Mouse (Mus musculus) G1E-ER4 (cell line): ENCODE results near the gene Apoc3. TPM values are rescaled to one million over a fixed set of nuclear protein-coding genes. Genes with fewer than 3 reads are reported as not detected.

ENCODE experiments used
- GATA1 ChIP-seq: IDR thresholded peaks from one replicate; pipeline ENCODE4 v1.8.0; 2012; ENCODE audit warnings: low read length, inconsistent platforms
- polyA plus RNA-seq: library from polyadenylated mRNA; stranded (reverse); fragments of >175 nt; gene quantifications from 2 replicates; pipeline ENCODE4 v1.2.3, GENCODE M21; 2012

The Apoc3 gene
- polyA plus RNA-seq, 1 experiment: not detected

- no peak for TF ChIP-seq GATA1
Measured at GRCm38 (mm10) chr9:46241818-46242217, 6.4 kb upstream of the Apoc3 start.

- no peak for TF ChIP-seq GATA1
Measured at GRCm38 (mm10) chr9:46240526-46241153, 5.2 kb upstream of the Apoc3 start, which contains the start of gene Apoa4. Apoa4 (plus strand) TSS chr9:46240696.

- TF ChIP-seq GATA1: no peak
Measured at GRCm38 (mm10) chr9:46238850-46239249, 3.4 kb upstream of the Apoc3 start.

GRCm38 (mm10) chr9:46235649-46236048 is 213 bp upstream of the Apoc3 start:
- TF ChIP-seq GATA1: no peak

- TF ChIP-seq GATA1: no peak
Measured at GRCm38 (mm10) chr9:46235196-46235595, 240 bp downstream of the Apoc3 start.

- no peak for TF ChIP-seq GATA1
Measured at GRCm38 (mm10) chr9:46230450-46230975, 4.9 kb downstream of the Apoc3 start.

- no peak for TF ChIP-seq GATA1
Measured at GRCm38 (mm10) chr9:46229573-46230449, 5.6 kb downstream of the Apoc3 start.

GRCm38 (mm10) chr9:46228491-46228890 is 6.9 kb downstream of the Apoc3 start, which contains the start of gene Apoa1:
Apoa1 (plus strand) TSS chr9:46228580.
- TF ChIP-seq GATA1: no peak

- TF ChIP-seq GATA1: no peak
Measured at GRCm38 (mm10) chr9:46227064-46227614, 8.3 kb downstream of the Apoc3 start.

- no peak for TF ChIP-seq GATA1
Measured at GRCm38 (mm10) chr9:46224945-46225660, 10.3 kb downstream of the Apoc3 start.

GRCm38 (mm10) chr9:46224101-46224500 is 11.3 kb downstream of the Apoc3 start:
- no peak for TF ChIP-seq GATA1

- no peak for TF ChIP-seq GATA1
Measured at GRCm38 (mm10) chr9:46223090-46223489, 12.3 kb downstream of the Apoc3 start.

GRCm38 (mm10) chr9:46218176-46218575 is 17.3 kb downstream of the Apoc3 start:
- no peak for TF ChIP-seq GATA1

GRCm38 (mm10) chr9:46216744-46217470 is 18.5 kb downstream of the Apoc3 start:
- no peak for TF ChIP-seq GATA1
